Mouse (Mus musculus): Measurements from ENCODE around the gene Iqcj. TPM values are rescaled to one million over a fixed set of nuclear protein-coding genes. Genes with fewer than 3 reads are reported as not detected.
A peak's percentile ranks its signal among the peaks of the same experiment; 100 is the strongest.
"Not testable (repeated sequence)": the region's sequence is repeated elsewhere in the genome, so short reads cannot be mapped to it uniquely, and the experiment has no call there.

The Iqcj gene
- polyA plus RNA-seq, 1 experiment from 2014 or later, result not detected

DNA sequence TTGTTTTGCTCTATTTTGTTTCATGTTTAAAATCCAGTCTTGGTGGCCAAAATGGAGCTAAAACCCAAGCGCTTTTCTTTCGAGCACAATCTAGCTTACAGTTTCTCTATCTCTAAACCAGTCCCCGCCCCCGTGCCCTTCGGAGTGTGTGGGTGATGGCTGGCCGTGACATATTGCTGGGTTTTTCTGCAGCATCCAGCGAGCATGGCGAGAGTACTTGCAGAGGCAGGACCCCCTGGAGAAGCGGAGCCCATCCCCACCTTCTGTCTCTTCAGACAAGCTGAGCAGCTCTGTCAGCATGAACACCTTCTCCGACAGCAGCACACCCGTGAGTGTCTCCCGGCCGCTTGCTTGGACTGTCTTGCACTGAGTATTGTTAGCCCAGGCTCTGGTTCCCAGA is 163.1 kb downstream of the Iqcj start:
- no peaks in the 10 kb centered on the region for H3K9me3 ChIP-seq

DNA sequence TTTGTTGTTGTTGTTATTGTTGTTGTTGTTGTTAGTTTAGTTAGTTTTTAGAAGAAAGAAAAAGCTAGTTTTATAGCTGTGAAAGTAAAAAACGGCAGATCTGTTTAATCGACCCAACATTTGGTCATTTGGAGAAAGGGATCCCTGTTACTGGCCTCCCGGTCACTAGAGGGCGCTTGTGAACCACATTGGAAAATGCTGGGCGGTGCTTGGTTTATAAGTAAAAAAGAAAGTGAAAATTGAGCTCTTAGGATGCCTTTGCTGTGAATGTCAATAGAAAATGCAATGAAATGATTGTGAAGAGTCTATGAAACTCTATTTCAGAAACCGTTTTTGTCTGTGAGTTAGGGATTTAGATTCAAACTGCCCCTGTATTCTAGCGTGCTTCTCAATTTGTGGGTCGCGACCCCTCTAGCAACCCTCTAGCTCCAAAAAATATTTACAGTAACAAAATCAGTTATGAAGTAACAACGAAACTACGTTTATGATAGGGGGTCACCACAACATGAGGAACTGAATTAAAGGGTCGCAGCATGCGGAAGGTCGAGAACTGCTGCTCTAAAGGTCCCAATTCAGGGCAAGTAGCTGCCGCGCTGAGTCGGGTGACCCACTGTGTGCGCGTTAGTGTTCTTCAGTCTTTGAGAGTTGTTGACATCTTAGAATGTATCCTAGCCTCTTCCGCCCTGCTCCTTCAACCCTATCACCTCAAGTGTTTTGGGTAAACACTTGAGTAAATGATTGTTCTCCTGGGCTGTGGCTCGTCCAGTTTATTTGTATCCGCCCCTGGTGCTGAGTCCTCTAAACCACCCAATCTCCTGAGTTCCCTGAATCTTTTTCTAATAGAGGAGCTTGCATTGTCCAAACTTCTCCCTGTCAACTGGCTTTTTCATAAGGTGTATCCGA is 164.6 kb downstream of the Iqcj start:
- Histone ChIP-seq H3K9ac (no peak overlapping the region), H3K36me3 (no peaks in the 10 kb centered on the region), H3K4me2 (replicated peaks) (peak overlapping the region; percentile 42), H3K9me3 (no peaks in the 10 kb centered on the region), H3K4me3 (replicated peaks) (peak overlapping the region; percentile 29), H3K27me3 (replicated peaks) (no peaks in the 10 kb centered on the region), H3K27ac (no peak overlapping the region), H3K4me1 (replicated peaks) (no peaks in the 10 kb centered on the region)
- WGBS, result 46% methylated on average over 23 of the region's 23 CpGs
- no peak for ATAC-seq

More for the DNA sequence above, 163.1 kb downstream of the Iqcj start:
- H3K4me2 ChIP-seq (replicated peaks), result no peak overlapping the region
- H3K9ac ChIP-seq, result no peak overlapping the region
- no peak overlapping the region for H3K27ac ChIP-seq
- no peaks in the 10 kb centered on the region for H3K27me3 ChIP-seq (replicated peaks)
- H3K4me1 ChIP-seq (replicated peaks), result no peaks in the 10 kb centered on the region
- H3K36me3 ChIP-seq, result no peaks in the 10 kb centered on the region
- 58% methylated on average over 13 of the region's 13 CpGs for WGBS
- no peak overlapping the region for H3K4me3 ChIP-seq (replicated peaks)
- ATAC-seq, result no peak

DNA sequence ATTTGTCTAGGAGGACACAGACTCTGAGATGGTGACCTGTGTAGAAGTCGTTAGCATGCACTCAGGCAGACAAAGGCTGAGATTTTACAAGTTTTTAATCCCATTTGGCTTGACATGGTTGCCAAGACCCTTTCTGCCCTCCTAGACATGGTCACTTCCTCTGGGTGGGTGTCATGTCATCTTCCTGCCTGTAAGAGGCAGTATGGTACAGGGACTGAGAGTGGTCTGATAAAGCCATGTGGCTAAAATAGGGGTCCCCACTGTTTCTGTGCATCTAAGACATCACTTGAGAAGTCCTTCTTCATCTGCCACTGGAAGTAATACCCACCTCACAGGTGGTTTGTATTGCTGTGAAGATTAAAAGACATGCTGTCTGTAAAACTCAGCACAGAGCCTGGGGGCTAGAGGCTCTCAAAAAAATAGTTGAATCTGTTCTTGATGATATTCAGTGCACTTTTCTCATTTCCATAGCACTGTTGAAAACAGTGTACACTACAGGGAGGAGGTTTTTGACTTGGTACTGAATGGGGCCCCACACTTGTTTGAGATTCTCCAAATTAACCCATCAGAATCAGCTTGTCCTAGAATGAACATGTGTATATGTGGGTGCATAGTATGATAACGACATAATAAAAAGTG is 167.3 kb downstream of the Iqcj start:
- H3K9me3 ChIP-seq, result no peaks in the 10 kb centered on the region
- H3K36me3 ChIP-seq, result no peaks in the 10 kb centered on the region
- WGBS, result 49% methylated on average over 2 of the region's 2 CpGs
- no peaks in the 10 kb centered on the region for H3K27me3 ChIP-seq (replicated peaks)
- no peak for ATAC-seq
- H3K4me3 ChIP-seq (replicated peaks), result no peak overlapping the region
- H3K4me2 ChIP-seq (replicated peaks), result no peak overlapping the region
- H3K9ac ChIP-seq, result no peak overlapping the region
- no peak overlapping the region for H3K27ac ChIP-seq
- no peaks in the 10 kb centered on the region for H3K4me1 ChIP-seq (replicated peaks)

DNA sequence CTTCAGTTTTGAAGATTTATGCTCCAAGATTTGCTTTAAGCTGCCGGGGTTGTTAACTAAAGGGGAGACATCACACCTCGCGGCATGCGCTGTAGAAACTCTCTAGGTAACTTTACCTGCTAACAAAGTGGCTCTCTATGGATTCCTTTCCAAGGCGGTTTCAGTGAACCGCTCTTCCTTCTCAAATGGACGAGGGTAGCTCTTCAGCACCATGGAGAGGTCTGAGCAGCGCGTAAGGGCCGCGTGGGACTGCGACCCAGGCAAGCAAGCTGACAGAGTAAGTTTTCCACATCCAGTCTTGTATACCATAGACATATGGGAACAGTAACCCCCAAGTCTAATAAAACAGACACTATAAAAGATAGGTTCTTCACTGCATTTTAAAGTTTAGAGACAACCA is 172.7 kb downstream of the Iqcj start, which contains the start of gene Schip1:
Gene Schip1, plus strand, starts transcription at position 72 of the 400 bp plus-strand sequence.
- ATAC-seq, result no peak
- no peak within 1 kb of the TSS for H3K4me3 ChIP-seq (replicated peaks)
- H3K4me2 ChIP-seq (replicated peaks), result no peak within 1 kb of the TSS
- H3K9me3 ChIP-seq, result no peaks in the 10 kb centered on the region
- H3K27ac ChIP-seq, result no peak within 1 kb of the TSS
- H3K9ac ChIP-seq, result no peak within 1 kb of the TSS
- 23% methylated on average over 12 of the region's 12 CpGs for WGBS
- no peaks in the 10 kb centered on the region for H3K4me1 ChIP-seq (replicated peaks)
- no peaks in the 10 kb centered on the region for H3K36me3 ChIP-seq
- H3K27me3 ChIP-seq (replicated peaks), result no peaks in the 10 kb centered on the region

DNA sequence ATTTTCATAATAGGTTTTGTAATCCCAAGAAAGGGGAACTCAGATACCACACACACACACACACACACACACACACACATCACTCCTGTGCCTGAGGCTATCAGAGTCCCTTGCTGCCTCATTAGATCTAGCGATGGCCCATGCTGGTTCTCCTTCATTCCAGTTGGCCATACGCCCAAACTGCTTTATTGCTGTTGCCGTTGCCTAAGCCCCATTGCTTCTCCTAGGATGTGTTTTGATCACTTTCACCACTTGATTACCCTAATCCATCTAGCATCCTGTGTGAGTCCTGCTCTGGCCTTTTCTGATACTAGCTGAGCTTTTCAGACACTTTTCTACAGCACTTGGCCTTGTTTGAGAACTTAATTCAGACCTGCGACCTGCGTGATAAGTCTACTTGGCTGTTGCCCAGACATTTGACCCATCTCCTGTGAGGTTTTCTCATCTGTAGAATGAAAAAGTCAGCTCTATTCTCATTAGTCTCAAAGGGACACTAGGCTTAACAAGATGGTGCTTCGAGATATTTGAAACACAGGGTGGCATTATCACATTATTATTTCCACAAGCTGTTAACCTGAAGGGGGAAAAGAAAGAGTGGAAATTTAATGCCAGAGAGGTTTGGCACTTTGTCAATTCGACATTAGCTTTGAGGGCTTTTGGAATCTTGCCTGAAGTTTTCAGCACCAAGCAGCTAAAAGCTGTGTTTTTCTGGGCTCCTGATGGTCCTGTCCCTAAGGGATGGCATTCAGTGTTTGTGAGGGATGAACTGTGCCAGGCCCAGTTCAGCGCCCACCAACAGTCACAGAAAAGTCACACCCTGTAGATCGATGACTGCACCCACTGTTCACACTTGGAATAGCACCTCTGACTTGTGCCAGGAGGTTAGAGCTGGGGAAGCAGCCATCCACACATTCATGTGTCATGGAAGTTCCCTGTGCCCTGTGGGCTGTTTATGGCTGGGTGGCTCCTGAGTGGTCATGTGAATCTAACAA is 179.7 kb downstream of the Iqcj start:
- ATAC-seq, result no peak
- H3K9me3 ChIP-seq, result no peaks in the 10 kb centered on the region
- H3K27ac ChIP-seq, result no peak overlapping the region
- H3K36me3 ChIP-seq, result no peaks in the 10 kb centered on the region
- no peak overlapping the region for H3K4me2 ChIP-seq (replicated peaks)
- WGBS, result 76% methylated on average over 9 of the region's 9 CpGs
- no peaks in the 10 kb centered on the region for H3K27me3 ChIP-seq (replicated peaks)
- no peak overlapping the region for H3K4me3 ChIP-seq (replicated peaks)
- no peaks in the 10 kb centered on the region for H3K4me1 ChIP-seq (replicated peaks)
- H3K9ac ChIP-seq, result no peak overlapping the region

DNA sequence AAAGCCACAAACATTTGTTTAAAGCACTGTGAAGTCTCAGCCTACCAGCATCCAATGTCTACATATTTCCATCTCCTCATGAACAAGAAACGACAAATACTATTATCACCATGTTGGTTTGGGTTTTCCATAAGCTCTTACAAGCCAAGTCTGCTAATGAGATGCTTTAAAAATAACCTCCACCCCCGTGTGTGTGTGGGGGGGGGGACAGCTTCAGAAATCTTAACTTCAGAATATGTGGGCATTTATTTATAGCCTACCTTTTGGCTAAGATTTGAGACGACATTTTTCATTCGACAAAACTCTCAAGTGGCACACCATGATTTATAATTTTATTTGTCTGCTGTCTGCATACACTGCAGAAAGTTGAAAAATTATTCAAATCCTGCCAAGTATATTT is 185.4 kb downstream of the Iqcj start:
- 69% methylated on average over 4 of the region's 4 CpGs for WGBS
- Histone ChIP-seq H3K9ac (no peak overlapping the region), H3K4me3 (replicated peaks) (no peak overlapping the region), H3K27me3 (replicated peaks) (no peaks in the 10 kb centered on the region), H3K36me3 (no peaks in the 10 kb centered on the region), H3K27ac (no peak overlapping the region), H3K4me2 (replicated peaks) (no peak overlapping the region), H3K4me1 (replicated peaks) (no peaks in the 10 kb centered on the region), H3K9me3 (no peaks in the 10 kb centered on the region)
- ATAC-seq, result no peak

DNA sequence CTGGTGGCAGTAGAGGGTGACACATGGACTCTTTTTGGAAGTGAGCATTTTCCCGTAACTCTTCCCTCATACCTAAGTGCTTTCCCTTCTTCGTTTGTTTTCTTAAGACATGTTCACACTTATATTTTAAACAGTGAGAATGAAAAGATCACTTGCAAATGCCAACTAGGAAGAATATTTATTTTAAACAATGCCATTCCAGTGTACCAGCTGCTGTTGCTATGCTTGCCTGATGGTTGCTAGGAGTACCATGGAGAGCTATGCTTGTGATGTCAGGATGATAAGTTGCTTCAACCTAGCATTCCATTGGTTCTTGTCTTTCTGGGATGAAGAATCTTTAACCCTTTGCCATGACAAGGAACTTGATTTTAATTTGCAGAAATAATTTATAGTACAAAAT is 193.0 kb downstream of the Iqcj start:
- H3K4me2 ChIP-seq (replicated peaks), result no peak overlapping the region
- ATAC-seq, result no peak
- H3K9ac ChIP-seq, result no peak overlapping the region
- no peaks in the 10 kb centered on the region for H3K27me3 ChIP-seq (replicated peaks)
- WGBS, result 81% methylated on average over 2 of the region's 2 CpGs
- no peaks in the 10 kb centered on the region for H3K36me3 ChIP-seq
- no peaks in the 10 kb centered on the region for H3K4me1 ChIP-seq (replicated peaks)
- no peak overlapping the region for H3K27ac ChIP-seq
- H3K4me3 ChIP-seq (replicated peaks), result no peak overlapping the region
- no peaks in the 10 kb centered on the region for H3K9me3 ChIP-seq

DNA sequence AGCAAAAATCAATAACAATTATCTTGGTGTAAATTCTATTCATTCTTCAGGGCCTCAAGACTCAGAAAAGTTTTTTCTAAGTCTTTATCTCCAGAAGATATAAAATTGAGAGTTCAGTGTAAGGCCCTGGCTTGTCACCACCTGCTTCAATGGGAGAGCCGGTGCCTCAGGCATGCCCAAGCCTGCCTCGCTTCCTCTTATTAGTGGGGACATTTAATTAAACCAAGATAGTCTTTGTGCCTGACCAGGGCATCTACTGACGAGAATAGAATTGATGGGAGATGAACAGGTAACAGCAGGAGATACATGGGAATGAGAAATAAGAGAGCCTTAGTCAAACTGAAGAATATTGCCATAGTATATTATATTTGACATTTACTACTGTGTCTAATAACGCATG is 200.1 kb downstream of the Iqcj start:
- Histone ChIP-seq H3K9me3 (no peaks in the 10 kb centered on the region), H3K27ac (no peak overlapping the region), H3K27me3 (replicated peaks) (no peaks in the 10 kb centered on the region), H3K36me3 (no peaks in the 10 kb centered on the region), H3K4me2 (replicated peaks) (no peak overlapping the region), H3K4me1 (replicated peaks) (no peaks in the 10 kb centered on the region), H3K4me3 (replicated peaks) (no peak overlapping the region), H3K9ac (no peak overlapping the region)
- 81% methylated on average over 4 of the region's 4 CpGs for WGBS
- no peak for ATAC-seq

DNA sequence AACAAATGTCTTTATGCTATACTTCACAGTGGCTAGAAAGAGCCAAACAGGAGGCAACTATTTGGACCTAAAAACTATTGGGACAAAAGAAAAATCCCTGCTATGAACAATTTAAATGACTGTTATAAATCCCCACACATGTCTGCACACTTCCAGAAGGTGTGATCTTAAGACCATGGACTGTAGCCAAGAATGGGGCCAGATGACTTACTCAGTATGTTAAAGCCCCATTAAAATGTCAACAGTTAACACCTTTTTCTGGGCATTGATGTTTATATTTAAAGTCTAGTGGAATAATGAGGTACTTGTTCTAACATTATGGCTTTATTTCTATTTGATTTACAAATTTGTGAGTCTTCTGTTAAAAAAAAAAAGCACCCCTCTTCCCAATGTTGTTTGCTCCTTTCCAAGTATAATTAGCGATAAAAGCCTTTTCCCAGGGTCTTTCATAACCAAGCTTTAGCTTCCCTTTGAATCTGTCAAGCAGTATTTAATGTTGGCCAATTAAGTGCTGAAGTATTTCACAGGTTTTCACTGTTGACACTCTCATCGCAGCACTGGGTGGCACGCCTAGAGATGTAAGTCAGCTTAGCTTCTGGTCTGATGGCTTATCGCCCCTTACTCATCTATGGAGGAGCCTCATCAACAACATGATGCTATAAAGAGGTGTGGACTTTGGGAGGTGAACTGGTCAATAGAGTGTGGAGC is 204.9 kb downstream of the Iqcj start:
- Histone ChIP-seq H3K4me3 (replicated peaks) (no peak overlapping the region), H3K27ac (no peak overlapping the region), H3K4me1 (replicated peaks) (no peaks in the 10 kb centered on the region), H3K9me3 (no peaks in the 10 kb centered on the region), H3K27me3 (replicated peaks) (no peaks in the 10 kb centered on the region), H3K4me2 (replicated peaks) (no peak overlapping the region), H3K9ac (no peak overlapping the region), H3K36me3 (no peaks in the 10 kb centered on the region)
- no peak for ATAC-seq
- 69% methylated on average over 4 of the region's 4 CpGs for WGBS

DNA sequence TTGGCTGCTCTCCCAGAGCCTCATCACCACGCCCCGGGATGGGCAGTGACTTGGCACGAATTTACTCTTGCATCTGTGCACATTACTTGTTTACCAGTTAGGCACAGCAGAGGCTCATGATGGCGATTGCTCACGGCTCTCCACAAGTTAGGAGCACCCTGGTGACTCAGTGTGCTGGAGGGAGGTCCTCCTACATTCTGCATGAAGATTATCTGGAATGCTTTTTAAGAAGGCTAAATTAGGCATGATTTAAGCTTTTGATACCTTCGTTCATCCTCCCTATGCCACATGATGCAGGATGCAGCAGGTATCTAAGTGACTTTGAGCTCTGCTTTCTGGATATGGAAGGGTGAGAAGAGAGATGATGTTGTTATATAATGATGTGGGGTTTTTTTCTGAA is 207.5 kb downstream of the Iqcj start:
- not testable (repeated sequence) for H3K4me3 ChIP-seq (replicated peaks); H3K9ac ChIP-seq; H3K4me2 ChIP-seq (replicated peaks); ATAC-seq; H3K36me3 ChIP-seq; H3K9me3 ChIP-seq; H3K27me3 ChIP-seq (replicated peaks); H3K4me1 ChIP-seq (replicated peaks); H3K27ac ChIP-seq
- 85% methylated on average over 6 of the region's 6 CpGs for WGBS

DNA sequence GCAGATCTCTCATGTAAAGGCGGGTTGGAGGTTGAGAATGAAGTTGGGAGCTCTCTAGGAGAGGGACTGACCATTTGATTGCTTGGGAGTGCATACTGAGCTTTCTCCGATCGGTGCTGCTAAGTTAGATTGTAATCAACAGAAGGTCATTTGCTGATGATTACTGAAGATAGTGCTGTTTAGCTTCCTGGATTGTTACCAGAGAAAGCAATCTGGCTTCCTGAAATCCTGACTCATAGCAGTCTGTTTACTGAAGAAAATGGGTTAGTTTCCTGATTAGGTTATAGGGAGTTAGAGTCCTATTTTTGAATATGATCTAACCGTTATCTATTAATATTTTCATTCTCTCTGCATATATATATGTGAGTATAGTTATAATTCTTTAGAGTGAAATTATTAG is 209.3 kb downstream of the Iqcj start:
- no peak overlapping the region for H3K4me2 ChIP-seq (replicated peaks)
- ATAC-seq, result no peak
- H3K4me3 ChIP-seq (replicated peaks), result no peak overlapping the region
- no peaks in the 10 kb centered on the region for H3K9me3 ChIP-seq
- no peaks in the 10 kb centered on the region for H3K36me3 ChIP-seq
- WGBS, result 58% methylated on average over 4 of the region's 4 CpGs
- no peaks in the 10 kb centered on the region for H3K4me1 ChIP-seq (replicated peaks)
- no peak overlapping the region for H3K9ac ChIP-seq
- H3K27me3 ChIP-seq (replicated peaks), result no peaks in the 10 kb centered on the region
- H3K27ac ChIP-seq, result no peak overlapping the region
